Mouse (Mus musculus) G1E (cell line): ENCODE data around the gene Narfl.

Experiments
- CTCF ChIP-seq: IDR thresholded peaks from 2 replicates; pipeline ENCODE4 v1.5.1; 2012; ENCODE audit warnings: low read depth, low read length, inconsistent platforms, mixed read lengths
- GATA1 ChIP-seq: IDR thresholded peaks from 2 replicates; pipeline ENCODE4 v1.6.1; 2012; ENCODE audit warnings: borderline replicate concordance, low read length, inconsistent platforms, mixed read lengths
- POLR2AphosphoS5 ChIP-seq: IDR thresholded peaks from 2 replicates; pipeline ENCODE4 v1.6.1; 2012; ENCODE audit warnings: low read depth, low read length, inconsistent platforms; ENCODE audit not compliant: insufficient replicate concordance
- TAL1 ChIP-seq: conservative IDR thresholded peaks from 2 replicates; pipeline ENCODE4 v1.6.1; 2012; ENCODE audit warnings: low read depth, low read length, inconsistent platforms, mixed read lengths

DNA sequence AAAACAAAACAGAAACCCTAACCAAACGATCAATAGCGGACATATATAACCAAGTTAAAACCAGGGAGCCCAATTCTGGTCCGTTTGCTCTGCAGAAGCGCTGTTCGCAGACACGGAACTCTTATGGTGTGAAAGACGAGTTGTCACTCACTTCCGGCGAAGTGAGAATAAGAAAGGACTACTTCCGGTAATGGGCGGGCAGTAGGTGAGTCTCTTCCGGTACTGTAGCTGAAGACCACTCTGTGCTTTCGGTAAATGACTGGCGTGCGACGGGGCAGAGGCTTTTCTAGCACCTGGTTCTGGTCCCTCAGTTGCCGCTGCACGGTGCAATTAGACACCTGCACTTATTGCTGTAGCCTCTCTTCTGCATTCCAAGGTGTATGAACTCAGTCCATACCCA lies 49.9 kb downstream of the Narfl start, which contains the start of gene Wdr24:
- TF ChIP-seq CTCF (no peak), GATA1 (no peak), TAL1 (no peak), POLR2AphosphoS5 (no peak)
